Mouse (Mus musculus) G1E (cell line): Measurements from ENCODE around the gene Macrod2. TPM values are rescaled to one million over a fixed set of nuclear protein-coding genes. Genes with fewer than 3 reads are reported as not detected.

Source experiments
- ATAC-seq: 2 replicates; pipeline ENCODE4 v1.8.0; 2016; ENCODE audit warnings: mild to moderate bottlenecking; ENCODE audit not compliant: insufficient number of reproducible peaks, poor library complexity, low FRiP score, severe bottlenecking; ENCODE audit errors: extremely low read depth
- DNase-seq: peaks from one replicate; pipeline ENCODE4 v3.0.0; 2012; ENCODE audit warnings: low spot score
- H3K27me3 ChIP-seq: 2 replicates; pipeline ENCODE4 v1.6.1; 2012; ENCODE audit warnings: mild to moderate bottlenecking, low read length, inconsistent platforms; ENCODE audit not compliant: insufficient read depth
- H3K36me3 ChIP-seq: replicated peaks from 2 replicates; pipeline ENCODE3; 2012; ENCODE audit warnings: mild to moderate bottlenecking, inconsistent platforms
- H3K4me1 ChIP-seq: 2 replicates; pipeline ENCODE4 v1.6.1; 2012; ENCODE audit warnings: low read depth, low read length, inconsistent platforms, mixed read lengths; ENCODE audit not compliant: insufficient read depth
- H3K4me3 ChIP-seq: 2 replicates; pipeline ENCODE4 v1.5.1; 2012; ENCODE audit warnings: low read depth, mild to moderate bottlenecking, inconsistent platforms, low read length, moderate library complexity, mixed read lengths
- H3K9me3 ChIP-seq: replicated peaks from 2 replicates; pipeline ENCODE4 v1.6.1; 2012; ENCODE audit warnings: inconsistent platforms
- CTCF ChIP-seq: IDR thresholded peaks from 2 replicates; pipeline ENCODE4 v1.5.1; 2012; ENCODE audit warnings: low read depth, low read length, inconsistent platforms, mixed read lengths
- GATA1 ChIP-seq: IDR thresholded peaks from 2 replicates; pipeline ENCODE4 v1.6.1; 2012; ENCODE audit warnings: borderline replicate concordance, low read length, inconsistent platforms, mixed read lengths
- GATA2 ChIP-seq: IDR thresholded peaks from 2 replicates; pipeline ENCODE4 v1.6.1; 2012; ENCODE audit warnings: low read depth, low read length, inconsistent platforms, borderline replicate concordance
- POLR2AphosphoS5 ChIP-seq: IDR thresholded peaks from 2 replicates; pipeline ENCODE4 v1.6.1; 2012; ENCODE audit warnings: low read depth, low read length, inconsistent platforms; ENCODE audit not compliant: insufficient replicate concordance
- TAL1 ChIP-seq: conservative IDR thresholded peaks from 2 replicates; pipeline ENCODE4 v1.6.1; 2012; ENCODE audit warnings: low read depth, low read length, inconsistent platforms, mixed read lengths
- polyA plus RNA-seq: library from polyadenylated mRNA; stranded (reverse); fragments of >175 nt; gene quantifications from 2 replicates; pipeline ENCODE4 v1.2.3, GENCODE M21; 2012
- total RNA-seq, 2 experiments: library from RNA; stranded (forward) in 1 of 2; stranded (reverse) in 1 of 2; fragments of 200-1000 nt in 1 of 2; fragments of >200 nt in 1 of 2; fragmentation: Nextera tagmentation in 1 of 2; gene quantifications; 2 replicates each; pipeline ENCODE4 v1.2.3; 2014 to 2017

Macrod2 gene
- total and polyA plus RNA-seq, 3 experiments: 0.38 TPM; not detected in 2

- Histone ChIP-seq H3K27me3 (no peaks in the 10 kb centered on the region), H3K4me3 (no peak overlapping the region), H3K36me3 (no peaks in the 10 kb centered on the region), H3K4me1 (no peaks in the 10 kb centered on the region), H3K9me3 (no peaks in the 10 kb centered on the region)
- TF ChIP-seq POLR2AphosphoS5 (no peak), GATA1 (no peak), TAL1 (no peak), CTCF (no peak), GATA2 (no peak)
- no peak for ATAC-seq
- DNase-seq: no peak
These were observed 452.8 kb downstream of the Macrod2 start for GRCm38 (mm10) chr2:140847817-140848428.

DNA sequence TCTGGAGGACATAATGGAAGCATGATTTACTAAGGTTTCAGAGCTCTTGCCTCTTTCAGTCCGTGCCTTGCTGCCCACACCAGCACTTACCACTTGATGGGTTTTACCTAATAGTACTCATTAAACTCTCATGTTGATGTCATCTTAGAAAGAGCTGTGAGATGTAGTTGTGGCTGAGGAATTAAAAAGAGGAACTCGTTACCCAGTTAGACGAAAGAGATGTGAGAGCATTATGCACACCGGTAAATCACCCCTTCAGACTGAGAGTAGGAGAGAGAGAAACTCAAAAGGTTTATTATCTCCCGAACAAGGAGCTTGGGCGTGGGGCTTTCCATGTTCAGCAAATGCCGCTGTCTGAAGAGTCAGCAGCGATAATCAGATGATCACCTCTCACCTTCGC lies 458.4 kb downstream of the Macrod2 start:
- no peaks in the 10 kb centered on the region for H3K27me3 ChIP-seq
- H3K4me1 ChIP-seq: no peaks in the 10 kb centered on the region
- DNase-seq (no peak), ATAC-seq (no peak; the same call in 1 of the 2 replicates)
- no peak for TF ChIP-seq TAL1
- TF ChIP-seq CTCF: no peak
- TF ChIP-seq GATA1: no peak
- no peak for TF ChIP-seq GATA2
- no peak for TF ChIP-seq POLR2AphosphoS5
- no peaks in the 10 kb centered on the region for H3K36me3 ChIP-seq
- no peaks in the 10 kb centered on the region for H3K9me3 ChIP-seq
- H3K4me3 ChIP-seq: no peak overlapping the region

DNA sequence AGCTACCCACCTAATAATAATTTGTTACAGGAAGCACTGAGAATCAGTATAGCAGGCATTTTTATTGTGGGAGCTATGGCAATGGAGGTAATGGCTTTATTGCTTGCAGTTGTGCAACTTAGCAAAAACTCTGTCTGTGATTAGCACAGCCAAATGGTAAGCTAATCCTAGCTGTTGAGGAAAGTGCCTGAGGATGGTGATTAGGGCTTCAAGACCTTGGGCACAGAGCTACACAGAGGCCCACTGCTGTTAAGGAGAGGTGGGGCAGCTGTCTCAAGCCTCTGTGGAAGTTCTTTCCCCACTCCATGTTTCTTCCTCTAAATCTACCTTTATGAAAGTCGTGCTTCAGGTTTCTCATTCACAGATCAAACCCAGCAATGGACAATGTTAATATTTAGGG lies 466.2 kb downstream of the Macrod2 start:
- H3K4me1 ChIP-seq: no peaks in the 10 kb centered on the region
- H3K4me3 ChIP-seq: no peak overlapping the region
- H3K27me3 ChIP-seq: no peaks in the 10 kb centered on the region
- DNase-seq (no peak), ATAC-seq (no peak)
- no peaks in the 10 kb centered on the region for H3K9me3 ChIP-seq
- H3K36me3 ChIP-seq: no peaks in the 10 kb centered on the region
- TF ChIP-seq TAL1: no peak
- TF ChIP-seq GATA1: no peak
- no peak for TF ChIP-seq CTCF
- TF ChIP-seq POLR2AphosphoS5: no peak
- no peak for TF ChIP-seq GATA2

DNA sequence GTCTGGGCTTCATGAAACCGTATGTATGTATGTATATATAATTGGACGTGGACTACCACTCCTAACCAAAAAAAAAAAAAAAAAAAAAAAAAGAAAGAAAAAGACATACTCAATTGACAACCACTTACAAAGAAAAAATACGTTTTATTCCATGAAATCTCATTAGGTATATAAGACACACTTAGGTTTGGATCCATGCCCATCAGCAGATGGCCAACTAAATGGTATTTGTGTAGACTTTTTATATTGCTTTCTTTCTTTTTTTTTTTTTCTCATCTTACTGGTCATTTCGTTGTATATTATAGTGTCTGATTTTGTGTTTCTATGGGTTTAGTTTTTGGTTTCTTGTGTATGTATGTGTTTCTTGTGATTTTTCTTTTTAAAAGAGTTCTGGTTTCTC lies 467.6 kb downstream of the Macrod2 start:
- no peak for TF ChIP-seq GATA2
- no peak for TF ChIP-seq CTCF
- Histone ChIP-seq H3K27me3 (no peaks in the 10 kb centered on the region), H3K4me1 (no peaks in the 10 kb centered on the region), H3K36me3 (no peaks in the 10 kb centered on the region), H3K9me3 (no peaks in the 10 kb centered on the region), H3K4me3 (no peak overlapping the region)
- no peak for DNase-seq
- ATAC-seq: no peak

- ATAC-seq (no peak), DNase-seq (no peak)
- TF ChIP-seq CTCF (no peak), GATA1 (no peak), POLR2AphosphoS5 (no peak), TAL1 (no peak), GATA2 (no peak)
- H3K36me3 ChIP-seq: no peaks in the 10 kb centered on the region
- no peak overlapping the region for H3K4me3 ChIP-seq
- no peaks in the 10 kb centered on the region for H3K4me1 ChIP-seq
- H3K27me3 ChIP-seq: no peaks in the 10 kb centered on the region
- H3K9me3 ChIP-seq: no peaks in the 10 kb centered on the region
These were observed 470.5 kb downstream of the Macrod2 start for GRCm38 (mm10) chr2:140865636-140866035.

- no peak overlapping the region for H3K4me3 ChIP-seq
- no peak for ATAC-seq
- TF ChIP-seq GATA1 (no peak), CTCF (no peak), TAL1 (no peak), POLR2AphosphoS5 (no peak), GATA2 (no peak)
These were observed 472.0 kb downstream of the Macrod2 start for GRCm38 (mm10) chr2:140867116-140867515.

DNA sequence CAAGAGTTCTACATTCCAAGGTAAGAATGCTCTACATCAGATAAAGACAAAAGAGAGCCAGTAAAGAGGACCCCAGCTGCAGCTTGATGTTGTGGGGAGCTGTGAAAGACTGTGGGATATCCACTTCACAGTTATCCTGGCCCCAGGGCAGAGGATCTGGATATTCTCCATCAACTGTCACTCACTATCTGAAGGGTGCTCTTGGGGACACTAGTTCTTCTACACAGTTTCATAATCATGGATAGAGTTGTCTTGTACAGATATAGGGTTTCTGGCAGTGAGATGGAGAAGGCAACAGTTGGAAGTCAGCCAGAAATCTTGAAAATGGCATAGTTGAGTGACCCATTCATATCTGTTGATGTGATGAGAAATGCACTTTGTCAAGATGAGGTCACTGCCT lies 490.1 kb downstream of the Macrod2 start:
- no peaks in the 10 kb centered on the region for H3K36me3 ChIP-seq
- no peaks in the 10 kb centered on the region for H3K4me1 ChIP-seq
- DNase-seq (no peak), ATAC-seq (no peak)
- no peak for TF ChIP-seq GATA1
- no peak for TF ChIP-seq GATA2
- no peak for TF ChIP-seq POLR2AphosphoS5
- TF ChIP-seq TAL1: no peak
- TF ChIP-seq CTCF: no peak
- H3K9me3 ChIP-seq: no peaks in the 10 kb centered on the region
- no peak overlapping the region for H3K4me3 ChIP-seq
- no peaks in the 10 kb centered on the region for H3K27me3 ChIP-seq

More at GRCm38 (mm10) chr2:140867116-140867515, 472.0 kb downstream of the Macrod2 start:
- Histone ChIP-seq H3K36me3 (no peaks in the 10 kb centered on the region), H3K9me3 (no peaks in the 10 kb centered on the region), H3K4me1 (no peaks in the 10 kb centered on the region), H3K27me3 (no peaks in the 10 kb centered on the region)
- DNase-seq: no peak
